Mouse (Mus musculus): ENCODE measurements around the gene Zbtb17. TPM values are rescaled to one million over a fixed set of nuclear protein-coding genes. Genes with fewer than 3 reads are reported as not detected.

Zbtb17 gene
- polyA plus RNA-seq, 1 experiment = 17.1 TPM

GRCm38 (mm10) chr4:141429847-141430246 lies 14.6 kb upstream of the Zbtb17 start:
- Histone ChIP-seq H3K27me3 (ENCODE audit: control insufficient read depth, insufficient read depth, low read length, poor library complexity, severe bottlenecking) (no peaks in the 10 kb centered on the region), H3K9me3 (replicated peaks; ENCODE audit: control insufficient read depth, insufficient read depth, low read length, poor library complexity, severe bottlenecking) (no peaks in the 10 kb centered on the region), H3K4me1 (ENCODE audit: control insufficient read depth, insufficient read depth, low read length) (peaks cover 3% of the 10 kb centered on the region), H3K27ac (ENCODE audit: insufficient read depth, low read length) (no peak overlapping the region), H3K36me3 (ENCODE audit: control insufficient read depth, insufficient read depth, low read length, poor library complexity, severe bottlenecking) (no peaks in the 10 kb centered on the region), H3K4me3 (ENCODE audit: low read depth, low read length) (no peak overlapping the region), H3K9ac (ENCODE audit: low read depth, poor library complexity, severe bottlenecking) (no peak overlapping the region)
- no peak for TF ChIP-seq EP300 (IDR thresholded peaks at IDR 0.05; ENCODE audit: insufficient read depth, low read depth, low read length)
- peak; percentile 86 for TF ChIP-seq CTCF (IDR thresholded peaks at IDR 0.05; ENCODE audit: low read depth, low read length)

DNA sequence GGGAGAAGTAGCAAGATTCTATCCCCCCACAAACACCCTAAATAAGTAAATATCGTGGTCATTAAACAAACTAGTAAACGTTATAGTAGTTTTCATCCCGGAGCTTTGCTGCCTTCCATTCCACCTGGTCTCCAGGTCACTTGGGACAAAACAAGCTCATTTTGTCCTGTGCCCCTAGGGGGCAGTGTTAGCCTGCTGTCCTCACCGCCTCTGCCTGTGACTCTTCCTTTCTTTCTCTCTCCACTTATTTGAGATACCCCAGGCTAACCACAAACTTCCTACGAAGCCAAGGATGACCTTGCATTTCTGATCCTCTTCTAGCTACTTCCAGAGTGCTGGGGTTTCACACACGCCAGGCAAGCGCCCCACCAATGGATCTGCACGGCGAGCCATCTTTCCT lies 13.5 kb upstream of the Zbtb17 start:
- Histone ChIP-seq H3K27me3 (ENCODE audit: control insufficient read depth, insufficient read depth, low read length, poor library complexity, severe bottlenecking) (no peaks in the 10 kb centered on the region), H3K4me1 (ENCODE audit: control insufficient read depth, insufficient read depth, low read length) (peaks cover 3% of the 10 kb centered on the region), H3K36me3 (ENCODE audit: control insufficient read depth, insufficient read depth, low read length, poor library complexity, severe bottlenecking) (no peaks in the 10 kb centered on the region), H3K4me3 (ENCODE audit: low read depth, low read length) (no peak overlapping the region), H3K27ac (ENCODE audit: insufficient read depth, low read length) (no peak overlapping the region), H3K9me3 (replicated peaks; ENCODE audit: control insufficient read depth, insufficient read depth, low read length, poor library complexity, severe bottlenecking) (no peaks in the 10 kb centered on the region), H3K9ac (ENCODE audit: low read depth, poor library complexity, severe bottlenecking) (no peak overlapping the region)
- TF ChIP-seq CTCF (IDR thresholded peaks at IDR 0.05; ENCODE audit: low read depth, low read length) = peak; percentile 89
- no peak for TF ChIP-seq EP300 (IDR thresholded peaks at IDR 0.05; ENCODE audit: insufficient read depth, low read depth, low read length)
- TF ChIP-seq POLR2A (IDR thresholded peaks at IDR 0.05; ENCODE audit: insufficient read depth, low read length) = no peak

GRCm38 (mm10) chr4:141432666-141433065 lies 11.8 kb upstream of the Zbtb17 start:
- no peak overlapping the region for H3K9ac ChIP-seq (ENCODE audit: low read depth, poor library complexity, severe bottlenecking)
- no peaks in the 10 kb centered on the region for H3K9me3 ChIP-seq (replicated peaks; ENCODE audit: control insufficient read depth, insufficient read depth, low read length, poor library complexity, severe bottlenecking)
- TF ChIP-seq EP300 (IDR thresholded peaks at IDR 0.05; ENCODE audit: insufficient read depth, low read depth, low read length) = no peak
- no peak for TF ChIP-seq CTCF (IDR thresholded peaks at IDR 0.05; ENCODE audit: low read depth, low read length)
- H3K4me3 ChIP-seq (ENCODE audit: low read depth, low read length) = no peak overlapping the region
- no peaks in the 10 kb centered on the region for H3K36me3 ChIP-seq (ENCODE audit: control insufficient read depth, insufficient read depth, low read length, poor library complexity, severe bottlenecking)
- H3K4me1 ChIP-seq (ENCODE audit: control insufficient read depth, insufficient read depth, low read length) = peaks cover 3% of the 10 kb centered on the region
- H3K27ac ChIP-seq (ENCODE audit: insufficient read depth, low read length) = no peak overlapping the region
- no peaks in the 10 kb centered on the region for H3K27me3 ChIP-seq (ENCODE audit: control insufficient read depth, insufficient read depth, low read length, poor library complexity, severe bottlenecking)

DNA sequence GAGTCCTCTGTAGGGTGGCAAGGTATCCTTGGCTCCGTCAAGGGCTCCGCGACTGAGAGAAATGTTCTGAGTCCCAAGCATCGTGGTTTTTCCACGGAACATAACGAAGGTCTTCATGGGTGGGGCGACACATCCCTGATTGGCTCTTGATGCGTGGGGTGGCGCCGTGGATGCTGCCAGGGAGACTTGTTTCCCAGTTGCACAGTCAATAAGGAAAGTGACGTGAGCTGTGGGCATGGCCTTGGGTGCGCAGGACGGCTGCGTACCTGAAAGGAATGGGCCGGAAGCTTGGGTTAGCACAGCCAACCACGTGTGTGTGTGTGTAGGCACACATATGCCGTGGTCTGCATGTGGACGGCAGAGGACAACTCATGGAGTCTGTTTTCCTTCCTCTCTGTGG lies 11.3 kb upstream of the Zbtb17 start:
- Histone ChIP-seq H3K36me3 (ENCODE audit: control insufficient read depth, insufficient read depth, low read length, poor library complexity, severe bottlenecking) (no peaks in the 10 kb centered on the region), H3K4me1 (ENCODE audit: control insufficient read depth, insufficient read depth, low read length) (peaks cover 3% of the 10 kb centered on the region), H3K9ac (ENCODE audit: low read depth, poor library complexity, severe bottlenecking) (no peak overlapping the region), H3K27ac (ENCODE audit: insufficient read depth, low read length) (no peak overlapping the region), H3K27me3 (ENCODE audit: control insufficient read depth, insufficient read depth, low read length, poor library complexity, severe bottlenecking) (no peaks in the 10 kb centered on the region), H3K9me3 (replicated peaks; ENCODE audit: control insufficient read depth, insufficient read depth, low read length, poor library complexity, severe bottlenecking) (no peaks in the 10 kb centered on the region), H3K4me3 (ENCODE audit: low read depth, low read length) (peak overlapping the region; percentile 14; the same call in 1 of the 2 replicates)
- TF ChIP-seq POLR2A (IDR thresholded peaks at IDR 0.05; ENCODE audit: insufficient read depth, low read length) (no peak), CTCF (IDR thresholded peaks at IDR 0.05; ENCODE audit: low read depth, low read length) (no peak), EP300 (IDR thresholded peaks at IDR 0.05; ENCODE audit: insufficient read depth, low read depth, low read length) (no peak)

- H3K4me3 ChIP-seq (ENCODE audit: low read depth, low read length) = no peak within 1 kb of the TSS
- no peaks in the 10 kb centered on the region for H3K9me3 ChIP-seq (replicated peaks; ENCODE audit: control insufficient read depth, insufficient read depth, low read length, poor library complexity, severe bottlenecking)
- no peaks in the 10 kb centered on the region for H3K27me3 ChIP-seq (ENCODE audit: control insufficient read depth, insufficient read depth, low read length, poor library complexity, severe bottlenecking)
- H3K9ac ChIP-seq (ENCODE audit: low read depth, poor library complexity, severe bottlenecking) = no peak within 1 kb of the TSS
- peaks cover 10% of the 10 kb centered on the region for H3K4me1 ChIP-seq (ENCODE audit: control insufficient read depth, insufficient read depth, low read length)
- H3K27ac ChIP-seq (ENCODE audit: insufficient read depth, low read length) = no peak within 1 kb of the TSS
- H3K36me3 ChIP-seq (ENCODE audit: control insufficient read depth, insufficient read depth, low read length, poor library complexity, severe bottlenecking) = no peaks in the 10 kb centered on the region
- TF ChIP-seq CTCF (IDR thresholded peaks at IDR 0.05; ENCODE audit: low read depth, low read length) (no peak), POLR2A (IDR thresholded peaks at IDR 0.05; ENCODE audit: insufficient read depth, low read length) (no peak), EP300 (IDR thresholded peaks at IDR 0.05; ENCODE audit: insufficient read depth, low read depth, low read length) (no peak)
Measured at GRCm38 (mm10) chr4:141435974-141436373, 8.5 kb upstream of the Zbtb17 start, which contains the start of gene Srarp. Srarp (minus strand) TSS chr4:141436105.

- TF ChIP-seq EP300 (IDR thresholded peaks at IDR 0.05; ENCODE audit: insufficient read depth, low read depth, low read length) = 0 out of 2 replicates have a peak, but pooled peaks have one; percentile 40
- TF ChIP-seq CTCF (IDR thresholded peaks at IDR 0.05; ENCODE audit: low read depth, low read length) = no peak
- Histone ChIP-seq H3K36me3 (ENCODE audit: control insufficient read depth, insufficient read depth, low read length, poor library complexity, severe bottlenecking) (no peaks in the 10 kb centered on the region), H3K9ac (ENCODE audit: low read depth, poor library complexity, severe bottlenecking) (no peak overlapping the region), H3K27ac (ENCODE audit: insufficient read depth, low read length) (no peak overlapping the region), H3K27me3 (ENCODE audit: control insufficient read depth, insufficient read depth, low read length, poor library complexity, severe bottlenecking) (no peaks in the 10 kb centered on the region), H3K9me3 (replicated peaks; ENCODE audit: control insufficient read depth, insufficient read depth, low read length, poor library complexity, severe bottlenecking) (no peaks in the 10 kb centered on the region), H3K4me1 (ENCODE audit: control insufficient read depth, insufficient read depth, low read length) (peaks cover 10% of the 10 kb centered on the region), H3K4me3 (ENCODE audit: low read depth, low read length) (no peak overlapping the region)
Measured at GRCm38 (mm10) chr4:141439083-141439803, 5.2 kb upstream of the Zbtb17 start.

Data from ES-Bruce4 (cell line).